Mouse (Mus musculus): ENCODE results near the gene Wfdc21.

Wfdc21 gene

GRCm38 (mm10) chr11:83802166-83802565 is 55.4 kb downstream of the Wfdc21 start:
- DNase-seq (ENCODE audit: extremely low spot score, low spot score) = no peak

All from neural tube, embryonic 10.5 days (tissue).